Mouse (Mus musculus) spleen, adult 2 months (tissue): ENCODE measurements at regions not wholly inside any gene's neighbourhood (a gene's known extent, or its start where the extent isn't known, plus 50 kb on each side); places are given as distances from the start of the nearest gene placed in this dataset.

ENCODE experiments used
- CTCF ChIP-seq: fragments of 200-500 bp; IDR thresholded peaks from 2 replicates; pipeline ENCODE4 v1.5.1; 2011; ENCODE audit warnings: mild to moderate bottlenecking, inconsistent platforms; ENCODE audit not compliant: insufficient read depth, insufficient read length, insufficient replicate concordance; ENCODE audit errors: extremely low read depth
- POLR2A ChIP-seq: fragments of 200-500 bp; IDR thresholded peaks from 2 replicates; pipeline ENCODE4 v1.6.1; 2011; ENCODE audit warnings: low read depth, low read length, inconsistent platforms

DNA sequence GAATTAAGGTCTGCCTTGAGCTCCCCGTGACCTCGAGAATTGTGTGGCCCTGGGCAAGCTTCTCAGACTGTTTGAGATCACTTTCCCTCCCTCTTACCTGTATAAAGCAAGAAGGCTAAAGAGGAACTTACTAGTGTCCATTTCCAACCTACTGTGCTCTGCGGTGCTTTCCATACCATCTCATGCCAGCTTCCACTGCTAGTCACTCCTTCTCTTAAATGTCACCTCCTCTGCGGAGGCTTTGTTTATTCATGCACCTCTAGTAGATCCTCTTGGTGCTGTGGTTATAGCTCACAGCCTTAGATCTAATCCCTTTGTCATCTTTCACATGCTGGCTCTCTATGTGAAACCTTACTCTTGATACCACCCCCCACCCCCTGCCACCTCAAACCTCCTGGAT lies 2310.3 kb upstream of the Lrrc6 start:
- TF ChIP-seq CTCF: no peak
- no peak for TF ChIP-seq POLR2A
